Mouse (Mus musculus): ENCODE results near the gene Rabl3. TPM values are rescaled to one million over a fixed set of nuclear protein-coding genes. Genes with fewer than 3 reads are reported as not detected.

Rabl3 gene
- polyA plus RNA-seq, 1 experiment from 2014 or later: 36.2 TPM

GRCm38 (mm10) chr16:37520190-37521040 lies 19.3 kb upstream of the Rabl3 start:
- Histone ChIP-seq H3K9ac (replicated peaks) (no peak overlapping the region), H3K36me3 (peaks cover 61% of the 10 kb centered on the region), H3K4me2 (replicated peaks) (no peak overlapping the region), H3K27ac (replicated peaks) (no peak overlapping the region), H3K27me3 (no peaks in the 10 kb centered on the region), H3K4me3 (no peak overlapping the region), H3K4me1 (no peaks in the 10 kb centered on the region), H3K9me3 (0 out of 2 replicates have a peak, but pooled peaks cover 4% of the 10 kb centered on the region)
- WGBS: 95% methylated on average over 2 of the region's 2 CpGs
- no peak for ATAC-seq (ENCODE audit: low FRiP score, low read depth)

GRCm38 (mm10) chr16:37522100-37522697 lies 17.5 kb upstream of the Rabl3 start:
- no peak overlapping the region for H3K27ac ChIP-seq (replicated peaks)
- 94% methylated on average over 7 of the region's 7 CpGs for WGBS
- no peaks in the 10 kb centered on the region for H3K4me1 ChIP-seq
- no peak for ATAC-seq (ENCODE audit: low FRiP score, low read depth)
- no peak overlapping the region for H3K4me2 ChIP-seq (replicated peaks)
- H3K9me3 ChIP-seq: 0 out of 2 replicates have a peak, but pooled peaks cover 4% of the 10 kb centered on the region
- H3K36me3 ChIP-seq: peaks cover 55% of the 10 kb centered on the region
- no peak overlapping the region for H3K4me3 ChIP-seq
- no peak overlapping the region for H3K9ac ChIP-seq (replicated peaks)
- H3K27me3 ChIP-seq: no peaks in the 10 kb centered on the region

- Histone ChIP-seq H3K9me3 (0 out of 2 replicates have a peak, but pooled peaks cover 4% of the 10 kb centered on the region), H3K27ac (replicated peaks) (no peak overlapping the region), H3K36me3 (peaks cover 42% of the 10 kb centered on the region), H3K4me2 (replicated peaks) (no peak overlapping the region), H3K9ac (replicated peaks) (no peak overlapping the region), H3K4me1 (no peaks in the 10 kb centered on the region), H3K27me3 (no peaks in the 10 kb centered on the region), H3K4me3 (no peak overlapping the region)
- WGBS: 97% methylated on average over 2 of the region's 2 CpGs
- ATAC-seq (ENCODE audit: low FRiP score, low read depth): no peak
Observed at GRCm38 (mm10) chr16:37525121-37525520, 14.6 kb upstream of the Rabl3 start.

- H3K27me3 ChIP-seq: no peaks in the 10 kb centered on the region
- peaks cover 32% of the 10 kb centered on the region for H3K36me3 ChIP-seq
- 92% methylated on average over 3 of the region's 3 CpGs for WGBS
Observed at GRCm38 (mm10) chr16:37526688-37527223, 12.9 kb upstream of the Rabl3 start.

GRCm38 (mm10) chr16:37530170-37530569 lies 9.5 kb upstream of the Rabl3 start:
- Histone ChIP-seq H3K27me3 (no peaks in the 10 kb centered on the region), H3K4me2 (replicated peaks) (no peak overlapping the region), H3K4me3 (no peak overlapping the region), H3K4me1 (0 out of 2 replicates have a peak, but pooled peaks cover 4% of the 10 kb centered on the region), H3K36me3 (peaks cover 18% of the 10 kb centered on the region), H3K9me3 (no peaks in the 10 kb centered on the region), H3K9ac (replicated peaks) (no peak overlapping the region), H3K27ac (replicated peaks) (no peak overlapping the region)
- no peak for ATAC-seq (ENCODE audit: low FRiP score, low read depth)
- 89% methylated on average over 6 of the region's 6 CpGs for WGBS

More at GRCm38 (mm10) chr16:37526688-37527223, 12.9 kb upstream of the Rabl3 start:
- no peak overlapping the region for H3K4me3 ChIP-seq
- no peak overlapping the region for H3K4me2 ChIP-seq (replicated peaks)
- no peak overlapping the region for H3K9ac ChIP-seq (replicated peaks)
- no peak for ATAC-seq (ENCODE audit: low FRiP score, low read depth)
- H3K9me3 ChIP-seq: 0 out of 2 replicates have a peak, but pooled peaks cover 4% of the 10 kb centered on the region
- H3K4me1 ChIP-seq: no peaks in the 10 kb centered on the region
- H3K27ac ChIP-seq (replicated peaks): no peak overlapping the region

- H3K27me3 ChIP-seq: no peaks in the 10 kb centered on the region
- no peak for ATAC-seq (ENCODE audit: low FRiP score, low read depth)
- H3K4me1 ChIP-seq: 0 out of 2 replicates have a peak, but pooled peaks cover 4% of the 10 kb centered on the region
- no peak overlapping the region for H3K4me3 ChIP-seq
- no peaks in the 10 kb centered on the region for H3K9me3 ChIP-seq
- H3K36me3 ChIP-seq: peaks cover 20% of the 10 kb centered on the region
- H3K27ac ChIP-seq (replicated peaks): no peak overlapping the region
- no peak overlapping the region for H3K4me2 ChIP-seq (replicated peaks)
- 96% methylated on average over 1 of the region's 1 CpGs for WGBS
- no peak overlapping the region for H3K9ac ChIP-seq (replicated peaks)
Observed at GRCm38 (mm10) chr16:37532046-37532445, 7.6 kb upstream of the Rabl3 start.

GRCm38 (mm10) chr16:37533369-37534068 lies 6.2 kb upstream of the Rabl3 start:
- Histone ChIP-seq H3K4me3 (no peak overlapping the region), H3K9ac (replicated peaks) (no peak overlapping the region), H3K4me1 (peaks cover 14% of the 10 kb centered on the region), H3K36me3 (peaks cover 20% of the 10 kb centered on the region), H3K27ac (replicated peaks) (no peak overlapping the region), H3K4me2 (replicated peaks) (no peak overlapping the region), H3K27me3 (no peaks in the 10 kb centered on the region), H3K9me3 (no peaks in the 10 kb centered on the region)
- 84% methylated on average over 8 of the region's 8 CpGs for WGBS
- ATAC-seq (ENCODE audit: low FRiP score, low read depth): no peak

- Histone ChIP-seq H3K4me1 (peaks cover 23% of the 10 kb centered on the region), H3K27ac (replicated peaks) (peak overlapping the region; percentile 85), H3K9me3 (no peaks in the 10 kb centered on the region), H3K27me3 (no peaks in the 10 kb centered on the region), H3K4me2 (replicated peaks) (peak overlapping the region; percentile 71), H3K9ac (replicated peaks) (peak overlapping the region; percentile 93), H3K36me3 (peaks cover 12% of the 10 kb centered on the region), H3K4me3 (peak overlapping the region; percentile 88)
- ATAC-seq (ENCODE audit: low FRiP score, low read depth): peak; percentile 62
- under 1% methylated on average over 22 of the region's 22 CpGs for WGBS
Observed at GRCm38 (mm10) chr16:37539240-37539610, 460 bp upstream of the Rabl3 start.

- peaks cover 23% of the 10 kb centered on the region for H3K4me1 ChIP-seq
- WGBS: 86% methylated on average over 6 of the region's 6 CpGs
- H3K9ac ChIP-seq (replicated peaks): no peak overlapping the region; the same call in 1 of the 2 replicates
- H3K27me3 ChIP-seq: no peaks in the 10 kb centered on the region
- H3K27ac ChIP-seq (replicated peaks): no peak overlapping the region
- H3K36me3 ChIP-seq: peaks cover 5% of the 10 kb centered on the region; the same call in 1 of the 2 replicates
- peak overlapping the region; percentile 71 for H3K4me2 ChIP-seq (replicated peaks)
- no peaks in the 10 kb centered on the region for H3K9me3 ChIP-seq
- H3K4me3 ChIP-seq: peak overlapping the region; percentile 88
- ATAC-seq (ENCODE audit: low FRiP score, low read depth): no peak
Observed at GRCm38 (mm10) chr16:37540776-37541175, 1.1 kb downstream of the Rabl3 start.

GRCm38 (mm10) chr16:37546312-37546711 lies 6.6 kb downstream of the Rabl3 start:
- Histone ChIP-seq H3K9me3 (no peaks in the 10 kb centered on the region), H3K4me1 (peaks cover 10% of the 10 kb centered on the region), H3K36me3 (peaks cover 5% of the 10 kb centered on the region; the same call in 1 of the 2 replicates), H3K9ac (replicated peaks) (no peak overlapping the region), H3K4me2 (replicated peaks) (no peak overlapping the region), H3K4me3 (no peak overlapping the region), H3K27ac (replicated peaks) (no peak overlapping the region), H3K27me3 (no peaks in the 10 kb centered on the region)
- WGBS: 81% methylated on average over 5 of the region's 5 CpGs
- ATAC-seq (ENCODE audit: low FRiP score, low read depth): no peak

- no peaks in the 10 kb centered on the region for H3K36me3 ChIP-seq
- no peak overlapping the region for H3K9ac ChIP-seq (replicated peaks)
- peaks cover 10% of the 10 kb centered on the region for H3K4me1 ChIP-seq
- peak overlapping the region; percentile 30; the same call in 1 of the 2 replicates for H3K27ac ChIP-seq (replicated peaks)
- ATAC-seq (ENCODE audit: low FRiP score, low read depth): 0 out of 2 replicates have a peak, but pooled peaks have one; percentile 16
- no peaks in the 10 kb centered on the region for H3K9me3 ChIP-seq
- no peaks in the 10 kb centered on the region for H3K27me3 ChIP-seq
- 53% methylated on average over 3 of the region's 3 CpGs for WGBS
- H3K4me3 ChIP-seq: no peak overlapping the region
- no peak overlapping the region for H3K4me2 ChIP-seq (replicated peaks)
Observed at GRCm38 (mm10) chr16:37550266-37550665, 10.6 kb downstream of the Rabl3 start.
